Mouse (Mus musculus): ENCODE results near the gene Pkmyt1. TPM values are rescaled to one million over a fixed set of nuclear protein-coding genes. Genes with fewer than 3 reads are reported as not detected.

The Pkmyt1 gene
- total RNA-seq, 4 experiments from 2014 or later, result 0.78 to 1.5 (median 1.1) TPM

- no peak for DNase-seq (ENCODE audit: low spot score)
These were observed 4.2 kb upstream of the Pkmyt1 start for GRCm38 (mm10) chr17:23721886-23722285.

- DNase-seq (ENCODE audit: low spot score), result no peak
These were observed 3.6 kb upstream of the Pkmyt1 start, which contains the start of gene 1520401A03Rik for GRCm38 (mm10) chr17:23722376-23723125. TSS of gene 1520401A03Rik (minus strand) at chr17:23722783.

- no peak for DNase-seq (ENCODE audit: low spot score)
These were observed 659 bp upstream of the Pkmyt1 start for GRCm38 (mm10) chr17:23725477-23725876.

- peak; percentile 73 for DNase-seq (ENCODE audit: low spot score)
These were observed 614 bp downstream of the Pkmyt1 start for GRCm38 (mm10) chr17:23726758-23727142.

GRCm38 (mm10) chr17:23730441-23730840 is 4.3 kb downstream of the Pkmyt1 start:
- DNase-seq (ENCODE audit: low spot score), result no peak

GRCm38 (mm10) chr17:23734341-23734740 is 8.2 kb downstream of the Pkmyt1 start:
- no peak for DNase-seq (ENCODE audit: low spot score)

- DNase-seq (ENCODE audit: low spot score), result no peak
These were observed 11.6 kb downstream of the Pkmyt1 start for GRCm38 (mm10) chr17:23737493-23738445.

- no peak for DNase-seq (ENCODE audit: low spot score)
These were observed 12.7 kb downstream of the Pkmyt1 start for GRCm38 (mm10) chr17:23738836-23739201.

GRCm38 (mm10) chr17:23739202-23740135 is 13.3 kb downstream of the Pkmyt1 start:
- DNase-seq (ENCODE audit: low spot score), result no peak

- DNase-seq (ENCODE audit: low spot score), result peak; percentile 92
These were observed 14.0 kb downstream of the Pkmyt1 start for GRCm38 (mm10) chr17:23740136-23740584.

- no peak for DNase-seq (ENCODE audit: low spot score)
These were observed 14.5 kb downstream of the Pkmyt1 start, which contains the start of gene Paqr4 for GRCm38 (mm10) chr17:23740598-23741021. TSS of gene Paqr4 (minus strand) at chr17:23740867.

- DNase-seq (ENCODE audit: low spot score), result no peak
These were observed 15.4 kb downstream of the Pkmyt1 start for GRCm38 (mm10) chr17:23741359-23742209.

- no peak for DNase-seq (ENCODE audit: low spot score)
These were observed 16.2 kb downstream of the Pkmyt1 start for GRCm38 (mm10) chr17:23742210-23742793.

GRCm38 (mm10) chr17:23742941-23743340 is 16.8 kb downstream of the Pkmyt1 start:
- DNase-seq (ENCODE audit: low spot score), result no peak

- DNase-seq (ENCODE audit: low spot score), result no peak
These were observed 17.9 kb downstream of the Pkmyt1 start for GRCm38 (mm10) chr17:23744076-23744475.

GRCm38 (mm10) chr17:23744651-23745050 is 18.5 kb downstream of the Pkmyt1 start:
- DNase-seq (ENCODE audit: low spot score), result no peak

- DNase-seq (ENCODE audit: low spot score), result no peak
These were observed 19.4 kb downstream of the Pkmyt1 start, which contains the start of gene Kremen2 for GRCm38 (mm10) chr17:23745301-23746251. TSS of gene Kremen2 (minus strand) at chr17:23745833.

GRCm38 (mm10) chr17:23746311-23746710 is 20.2 kb downstream of the Pkmyt1 start:
- DNase-seq (ENCODE audit: low spot score), result no peak

GRCm38 (mm10) chr17:23746767-23747166 is 20.6 kb downstream of the Pkmyt1 start:
- no peak for DNase-seq (ENCODE audit: low spot score)
